Mouse (Mus musculus): Measurements from ENCODE around the gene Ccdc120. TPM values are rescaled to one million over a fixed set of nuclear protein-coding genes. Genes with fewer than 3 reads are reported as not detected.
A peak's percentile ranks its signal among the peaks of the same experiment; 100 is the strongest.
"Not testable (repeated sequence)": the region's sequence is repeated elsewhere in the genome, so short reads cannot be mapped to it uniquely, and the experiment has no call there.

Ccdc120 gene
- polyA plus RNA-seq, 1 experiment, result 65.1 TPM

- H3K27me3 ChIP-seq (ENCODE audit: control insufficient read depth, insufficient read depth, low read length); H3K4me3 ChIP-seq (ENCODE audit: low read depth, low read length); H3K4me1 ChIP-seq (ENCODE audit: control insufficient read depth, insufficient read depth, insufficient read length, low read length); H3K36me3 ChIP-seq (ENCODE audit: control insufficient read depth, insufficient read depth, low read length); H3K27ac ChIP-seq (ENCODE audit: insufficient read depth, low read depth, low read length): not testable (repeated sequence)
- WGBS, result 9% methylated on average over 3 of the region's 3 CpGs
- TF ChIP-seq CTCF (IDR thresholded peaks at IDR 0.05; ENCODE audit: extremely low read depth, insufficient read length, insufficient replicate concordance, low read depth, low read length), result peak; percentile 15; the same call in 1 of the 2 replicates
These were observed 2.9 kb upstream of the Ccdc120 start for GRCm38 (mm10) chrX:7753627-7754026.

GRCm38 (mm10) chrX:7745429-7745828 lies 5.3 kb downstream of the Ccdc120 start:
- H3K36me3 ChIP-seq (ENCODE audit: control insufficient read depth, insufficient read depth, low read length), result no peaks in the 10 kb centered on the region
- H3K4me1 ChIP-seq (ENCODE audit: control insufficient read depth, insufficient read depth, insufficient read length, low read length), result peaks cover under 1% of the 10 kb centered on the region; the same call in 1 of the 2 replicates
- H3K27me3 ChIP-seq (ENCODE audit: control insufficient read depth, insufficient read depth, low read length), result no peaks in the 10 kb centered on the region
- no peak overlapping the region for H3K27ac ChIP-seq (ENCODE audit: insufficient read depth, low read depth, low read length)
- 91% methylated on average over 8 of the region's 8 CpGs for WGBS
- TF ChIP-seq POLR2A (IDR thresholded peaks at IDR 0.05; ENCODE audit: low read depth, low read length), result no peak
- TF ChIP-seq CTCF (IDR thresholded peaks at IDR 0.05; ENCODE audit: extremely low read depth, insufficient read length, insufficient replicate concordance, low read depth, low read length), result no peak
- H3K4me3 ChIP-seq (ENCODE audit: low read depth, low read length), result no peak overlapping the region

- no peaks in the 10 kb centered on the region for H3K36me3 ChIP-seq (ENCODE audit: control insufficient read depth, insufficient read depth, low read length)
- no peaks in the 10 kb centered on the region for H3K27me3 ChIP-seq (ENCODE audit: control insufficient read depth, insufficient read depth, low read length)
- 27% methylated on average over 1 of the region's 1 CpGs for WGBS
- no peak overlapping the region for H3K27ac ChIP-seq (ENCODE audit: insufficient read depth, low read depth, low read length)
- H3K4me1 ChIP-seq (ENCODE audit: control insufficient read depth, insufficient read depth, insufficient read length, low read length), result peaks cover 2% of the 10 kb centered on the region; the same call in 1 of the 2 replicates
- TF ChIP-seq CTCF (IDR thresholded peaks at IDR 0.05; ENCODE audit: extremely low read depth, insufficient read length, insufficient replicate concordance, low read depth, low read length) (no peak), POLR2A (IDR thresholded peaks at IDR 0.05; ENCODE audit: low read depth, low read length) (no peak)
- no peak overlapping the region for H3K4me3 ChIP-seq (ENCODE audit: low read depth, low read length)
These were observed 5.8 kb downstream of the Ccdc120 start for GRCm38 (mm10) chrX:7744940-7745339.

- no peaks in the 10 kb centered on the region for H3K27me3 ChIP-seq (ENCODE audit: control insufficient read depth, insufficient read depth, low read length)
- TF ChIP-seq CTCF (IDR thresholded peaks at IDR 0.05; ENCODE audit: extremely low read depth, insufficient read length, insufficient replicate concordance, low read depth, low read length) (peak; percentile 32; the same call in 1 of the 2 replicates), POLR2A (IDR thresholded peaks at IDR 0.05; ENCODE audit: low read depth, low read length) (no peak)
- no peak overlapping the region for H3K27ac ChIP-seq (ENCODE audit: insufficient read depth, low read depth, low read length)
- no peaks in the 10 kb centered on the region for H3K36me3 ChIP-seq (ENCODE audit: control insufficient read depth, insufficient read depth, low read length)
- H3K4me3 ChIP-seq (ENCODE audit: low read depth, low read length), result no peak overlapping the region
- peaks cover 2% of the 10 kb centered on the region; the same call in 1 of the 2 replicates for H3K4me1 ChIP-seq (ENCODE audit: control insufficient read depth, insufficient read depth, insufficient read length, low read length)
- WGBS, result 46% methylated on average over 5 of the region's 5 CpGs
These were observed 7.2 kb downstream of the Ccdc120 start for GRCm38 (mm10) chrX:7743470-7743869.

GRCm38 (mm10) chrX:7741103-7741502 lies 9.6 kb downstream of the Ccdc120 start:
- Histone ChIP-seq H3K36me3 (ENCODE audit: control insufficient read depth, insufficient read depth, low read length) (0 out of 2 replicates have a peak, but pooled peaks cover 1% of the 10 kb centered on the region), H3K4me3 (ENCODE audit: low read depth, low read length) (peak overlapping the region; percentile 56), H3K27me3 (ENCODE audit: control insufficient read depth, insufficient read depth, low read length) (no peaks in the 10 kb centered on the region), H3K4me1 (ENCODE audit: control insufficient read depth, insufficient read depth, insufficient read length, low read length) (peaks cover 8% of the 10 kb centered on the region), H3K27ac (ENCODE audit: insufficient read depth, low read depth, low read length) (peak overlapping the region; percentile 96)
- TF ChIP-seq CTCF (IDR thresholded peaks at IDR 0.05; ENCODE audit: extremely low read depth, insufficient read length, insufficient replicate concordance, low read depth, low read length) (no peak), POLR2A (IDR thresholded peaks at IDR 0.05; ENCODE audit: low read depth, low read length) (no peak)
- 47% methylated on average over 5 of the region's 5 CpGs for WGBS

- TF ChIP-seq POLR2A (IDR thresholded peaks at IDR 0.05; ENCODE audit: low read depth, low read length), result no peak
- TF ChIP-seq CTCF (IDR thresholded peaks at IDR 0.05; ENCODE audit: extremely low read depth, insufficient read length, insufficient replicate concordance, low read depth, low read length), result no peak
- H3K27me3 ChIP-seq (ENCODE audit: control insufficient read depth, insufficient read depth, low read length), result no peaks in the 10 kb centered on the region
- 25% methylated on average over 10 of the region's 10 CpGs for WGBS
- H3K27ac ChIP-seq (ENCODE audit: insufficient read depth, low read depth, low read length), result peak overlapping the region; percentile 96
- H3K4me3 ChIP-seq (ENCODE audit: low read depth, low read length), result peak overlapping the region; percentile 61
- H3K4me1 ChIP-seq (ENCODE audit: control insufficient read depth, insufficient read depth, insufficient read length, low read length), result peaks cover 8% of the 10 kb centered on the region
- 0 out of 2 replicates have a peak, but pooled peaks cover 1% of the 10 kb centered on the region for H3K36me3 ChIP-seq (ENCODE audit: control insufficient read depth, insufficient read depth, low read length)
These were observed 10.5 kb downstream of the Ccdc120 start for GRCm38 (mm10) chrX:7740082-7740819.

GRCm38 (mm10) chrX:7739336-7740081 lies 11.2 kb downstream of the Ccdc120 start:
- Histone ChIP-seq H3K4me1 (ENCODE audit: control insufficient read depth, insufficient read depth, insufficient read length, low read length) (peaks cover 8% of the 10 kb centered on the region), H3K4me3 (ENCODE audit: low read depth, low read length) (peak overlapping the region; percentile 61), H3K27me3 (ENCODE audit: control insufficient read depth, insufficient read depth, low read length) (no peaks in the 10 kb centered on the region), H3K36me3 (ENCODE audit: control insufficient read depth, insufficient read depth, low read length) (0 out of 2 replicates have a peak, but pooled peaks cover 3% of the 10 kb centered on the region), H3K27ac (ENCODE audit: insufficient read depth, low read depth, low read length) (peak overlapping the region; percentile 96)
- 40% methylated on average over 14 of the region's 14 CpGs for WGBS
- TF ChIP-seq POLR2A (IDR thresholded peaks at IDR 0.05; ENCODE audit: low read depth, low read length) (no peak), CTCF (IDR thresholded peaks at IDR 0.05; ENCODE audit: extremely low read depth, insufficient read length, insufficient replicate concordance, low read depth, low read length) (no peak)

Data from small intestine, adult 2 months (tissue).